Mouse (Mus musculus): ENCODE results near the gene Fbxo27.

DNA sequence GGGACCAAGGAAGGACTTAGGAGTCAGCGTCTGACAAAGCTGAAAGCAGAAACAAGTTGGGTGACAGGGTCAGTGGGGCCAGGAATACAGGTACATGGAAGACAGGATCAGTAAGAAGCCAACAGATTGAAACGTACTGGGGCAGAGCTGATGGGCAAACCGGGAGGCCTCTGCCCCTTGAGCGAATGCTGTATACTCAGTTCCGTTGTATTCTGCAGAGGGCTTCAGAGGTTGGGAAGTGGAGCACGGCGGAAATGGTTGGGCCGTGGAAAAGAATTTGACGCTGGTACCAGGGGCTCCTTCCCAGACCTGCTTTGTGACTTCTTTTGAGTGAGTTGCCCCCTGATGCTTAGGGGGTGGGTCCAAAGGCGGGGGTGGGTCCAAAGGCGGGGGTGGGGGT, 40.6 kb downstream of the Fbxo27 start:
- TF ChIP-seq CTCF (IDR thresholded peaks at IDR 0.05; ENCODE audit: control insufficient read depth, insufficient read depth, insufficient read length), result no peak
- no peak for TF ChIP-seq USF1 (IDR thresholded peaks at IDR 0.05; ENCODE audit: low read depth)
- TF ChIP-seq MYOD1 (IDR thresholded peaks at IDR 0.05; ENCODE audit: control insufficient read depth, insufficient read length, low read depth), result no peak

Measured in C2C12 (cell line).